Mouse (Mus musculus) megakaryocyte, embryonic 14.5 days (primary cell): ENCODE measurements around the gene Dus2. TPM values are rescaled to one million over a fixed set of nuclear protein-coding genes. Genes with fewer than 3 reads are reported as not detected.
A peak's percentile ranks its signal among the peaks of the same experiment; 100 is the strongest.
"Not testable (repeated sequence)": the region's sequence is repeated elsewhere in the genome, so short reads cannot be mapped to it uniquely, and the experiment has no call there.

Experiments used
- H3K27me3 ChIP-seq: replicated peaks from 2 replicates; pipeline ENCODE3; 2012; ENCODE audit warnings: inconsistent platforms
- H3K36me3 ChIP-seq: replicated peaks from 2 replicates; pipeline ENCODE3; 2012; ENCODE audit warnings: low read length, inconsistent platforms, mixed read lengths
- H3K4me1 ChIP-seq: 2 replicates; pipeline ENCODE4 v1.6.1; 2012; ENCODE audit warnings: inconsistent platforms
- H3K4me3 ChIP-seq: replicated peaks from 2 replicates; pipeline ENCODE3; 2012; ENCODE audit warnings: moderate library complexity, mild to moderate bottlenecking, inconsistent platforms
- H3K9me3 ChIP-seq: 2 replicates; pipeline ENCODE4 v1.6.1; 2012; ENCODE audit warnings: inconsistent platforms
- FLI1 ChIP-seq: IDR thresholded peaks from 2 replicates; pipeline ENCODE4 v1.6.1; 2012; ENCODE audit warnings: low read length, inconsistent platforms, mixed read lengths
- GATA1 ChIP-seq: IDR thresholded peaks from 3 replicates; pipeline ENCODE4 v1.6.1; 2012; ENCODE audit warnings: mixed read lengths, low read length, inconsistent platforms, borderline replicate concordance
- polyA plus RNA-seq: library from polyadenylated mRNA; stranded (reverse); fragments of >175 nt; gene quantifications from 2 replicates; pipeline ENCODE4 v1.2.3, GENCODE M21; 2012; ENCODE audit warnings: low replicate concordance; ENCODE audit not compliant: insufficient read depth

Dus2 gene
- polyA plus RNA-seq, 1 experiment: 3.6 TPM

DNA sequence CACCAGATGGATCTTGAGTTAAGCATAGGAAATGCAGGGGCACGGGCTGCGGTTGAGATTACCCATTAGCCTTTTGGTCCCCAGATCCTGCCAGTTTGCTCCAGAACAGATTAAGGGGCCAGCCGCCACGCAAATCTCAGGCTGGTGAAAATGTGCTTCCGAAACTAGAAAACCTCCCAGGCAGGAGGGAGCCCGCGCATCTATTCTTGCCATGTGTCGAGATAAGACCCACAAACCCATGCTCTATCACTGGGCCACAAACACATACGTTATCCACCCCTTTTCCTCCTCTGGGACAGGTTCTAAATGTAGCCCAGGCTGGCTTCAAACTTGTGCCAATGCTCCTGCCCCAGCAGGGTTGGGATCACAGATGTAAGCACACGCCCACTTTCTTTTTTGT, 29.6 kb upstream of the Dus2 start:
- Histone ChIP-seq H3K4me1 (peaks cover 67% of the 10 kb centered on the region), H3K4me3 (peak overlapping the region; percentile 70), H3K36me3 (peaks cover 19% of the 10 kb centered on the region), H3K9me3 (no peaks in the 10 kb centered on the region), H3K27me3 (peaks cover 51% of the 10 kb centered on the region)
- TF ChIP-seq GATA1: no peak
- no peak for TF ChIP-seq FLI1

DNA sequence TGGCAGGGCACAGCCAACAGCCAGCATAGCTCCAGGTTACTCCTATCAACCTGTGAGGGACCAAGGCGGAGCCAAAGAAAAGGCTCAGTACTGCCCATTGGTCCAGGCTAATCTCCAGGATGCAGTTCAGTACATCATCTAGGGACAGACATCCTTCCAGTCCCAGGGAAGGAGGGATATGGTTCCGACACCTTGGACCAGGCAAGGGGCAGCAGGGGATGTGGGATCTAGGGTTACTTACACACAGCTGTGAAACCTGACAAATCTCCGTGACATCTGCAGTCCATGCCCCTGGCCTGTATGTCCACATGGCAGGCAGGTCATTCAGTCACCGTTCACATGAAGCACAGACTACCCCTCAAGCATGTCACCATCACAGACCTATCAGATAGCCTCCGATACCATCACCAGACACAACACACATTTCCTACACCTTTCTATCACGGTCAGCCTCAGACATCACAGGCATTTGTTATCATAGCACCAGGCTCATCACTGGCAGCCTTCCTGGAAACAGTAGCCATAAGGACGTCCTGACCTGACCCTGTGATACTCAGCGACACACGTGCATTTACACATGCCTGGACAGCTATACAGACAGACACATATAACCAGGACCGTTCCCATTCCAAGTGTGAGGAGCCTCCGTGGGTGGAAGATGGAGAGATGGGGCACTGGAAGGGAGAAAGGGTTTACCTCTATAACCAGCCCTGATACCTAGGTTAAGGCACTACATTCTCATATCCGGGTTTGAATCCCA, 26.5 kb upstream of the Dus2 start:
- no peak for TF ChIP-seq FLI1
- TF ChIP-seq GATA1: no peak
- Histone ChIP-seq H3K9me3 (no peaks in the 10 kb centered on the region), H3K36me3 (peaks cover 7% of the 10 kb centered on the region), H3K4me1 (peaks cover 70% of the 10 kb centered on the region), H3K27me3 (peaks cover 42% of the 10 kb centered on the region), H3K4me3 (peak overlapping the region; percentile 94)

DNA sequence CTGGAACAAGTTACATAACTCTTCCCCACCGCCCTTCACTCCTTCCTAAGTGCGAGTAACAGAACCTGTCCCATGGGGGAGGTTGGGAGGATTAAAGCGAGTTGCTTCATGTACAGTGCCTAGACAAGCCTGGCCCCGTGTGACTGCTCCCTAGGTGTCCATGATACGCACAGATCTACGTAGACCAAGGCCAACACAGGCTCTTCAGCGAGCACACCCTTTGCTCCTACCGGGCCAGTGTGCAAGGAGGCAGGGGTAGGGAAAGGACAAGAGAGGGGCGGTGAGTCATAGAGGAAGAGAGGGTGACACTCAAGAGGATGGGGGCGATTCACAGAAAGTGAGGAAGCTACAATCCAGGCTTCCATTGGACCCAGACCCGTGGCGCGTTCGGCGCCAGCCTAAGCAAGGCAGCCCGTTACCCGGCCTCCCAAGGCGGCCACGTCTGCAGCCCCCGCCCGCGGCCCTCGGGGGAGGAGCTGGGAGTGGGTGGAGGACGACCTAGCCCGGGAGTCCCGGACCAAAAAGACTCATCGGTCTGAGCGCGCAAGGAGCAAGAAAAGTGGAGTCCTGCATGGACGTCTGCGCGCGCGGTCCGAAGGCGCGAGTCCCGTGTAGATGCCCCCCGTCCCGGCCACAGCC, 25.8 kb upstream of the Dus2 start:
- peaks cover 1% of the 10 kb centered on the region for H3K36me3 ChIP-seq
- H3K27me3 ChIP-seq: peaks cover 37% of the 10 kb centered on the region
- TF ChIP-seq GATA1 (no peak), FLI1 (no peak)
- H3K9me3 ChIP-seq: no peaks in the 10 kb centered on the region
- peaks cover 67% of the 10 kb centered on the region for H3K4me1 ChIP-seq
- peak overlapping the region; percentile 94 for H3K4me3 ChIP-seq

DNA sequence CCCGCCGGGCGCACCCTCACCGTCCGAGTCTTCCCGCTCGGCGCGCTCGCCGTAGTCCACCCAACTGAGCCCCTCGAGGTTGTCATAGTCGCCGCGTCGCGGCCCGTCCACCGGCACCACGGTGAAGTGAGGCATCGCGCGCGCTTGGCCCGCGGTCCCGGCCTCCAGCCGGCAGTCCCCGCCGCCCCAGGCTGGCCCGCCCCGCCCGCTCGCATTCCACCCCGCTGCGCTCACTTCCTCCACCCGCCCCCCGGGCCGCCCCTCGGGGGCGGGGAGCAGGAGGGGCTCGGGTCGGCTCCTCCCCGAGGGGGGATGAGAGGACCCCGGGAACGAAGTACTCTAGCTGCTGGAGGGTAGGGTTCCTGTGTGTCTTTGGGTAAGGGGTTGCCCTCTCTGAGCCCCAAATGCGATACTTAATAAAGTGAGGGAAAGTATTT, 25.2 kb upstream of the Dus2 start, which contains the start of gene Slc12a4:
Gene Slc12a4, minus strand, starts transcription at position 193 of the 437 bp plus-strand sequence.
- Histone ChIP-seq H3K4me3 (peak within 1 kb of the TSS; percentile 94), H3K36me3 (no peaks in the 10 kb centered on the region), H3K27me3 (peaks cover 36% of the 10 kb centered on the region), H3K9me3 (no peaks in the 10 kb centered on the region), H3K4me1 (peaks cover 61% of the 10 kb centered on the region)
- TF ChIP-seq GATA1: no peak
- no peak for TF ChIP-seq FLI1

DNA sequence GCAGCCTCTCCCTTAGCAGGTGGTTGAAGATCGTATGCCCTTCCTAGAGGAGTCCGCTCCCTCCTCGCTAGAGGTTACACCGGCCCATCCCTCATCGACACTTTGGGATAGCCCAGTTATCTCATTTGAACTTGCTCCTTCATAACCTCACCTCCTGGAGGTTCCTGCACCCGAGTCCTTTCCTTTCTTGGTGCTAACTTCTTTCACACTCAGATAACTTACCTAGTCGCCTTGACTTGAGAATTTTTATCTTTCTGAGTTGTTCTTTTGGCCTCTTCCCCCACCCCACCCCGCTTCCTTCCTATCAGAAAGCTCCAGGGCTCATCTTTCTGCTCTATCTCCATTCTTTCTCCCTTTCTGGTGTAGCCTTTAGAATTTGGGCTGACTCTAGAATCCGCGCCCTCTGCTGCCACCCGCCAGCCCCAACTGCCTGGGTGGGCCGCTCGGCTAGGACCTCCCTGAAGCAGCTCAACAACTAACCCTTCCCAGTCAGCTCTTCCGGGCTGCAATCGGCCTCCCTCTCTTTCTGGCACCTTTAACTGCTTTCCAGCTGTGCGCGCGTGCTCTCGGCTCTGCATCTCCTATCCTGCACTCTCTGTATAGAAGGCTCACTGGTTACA, 24.3 kb upstream of the Dus2 start:
- Histone ChIP-seq H3K36me3 (no peaks in the 10 kb centered on the region), H3K9me3 (no peaks in the 10 kb centered on the region), H3K27me3 (peaks cover 32% of the 10 kb centered on the region), H3K4me1 (peaks cover 53% of the 10 kb centered on the region), H3K4me3 (peak overlapping the region; percentile 94)
- no peak for TF ChIP-seq GATA1
- no peak for TF ChIP-seq FLI1

DNA sequence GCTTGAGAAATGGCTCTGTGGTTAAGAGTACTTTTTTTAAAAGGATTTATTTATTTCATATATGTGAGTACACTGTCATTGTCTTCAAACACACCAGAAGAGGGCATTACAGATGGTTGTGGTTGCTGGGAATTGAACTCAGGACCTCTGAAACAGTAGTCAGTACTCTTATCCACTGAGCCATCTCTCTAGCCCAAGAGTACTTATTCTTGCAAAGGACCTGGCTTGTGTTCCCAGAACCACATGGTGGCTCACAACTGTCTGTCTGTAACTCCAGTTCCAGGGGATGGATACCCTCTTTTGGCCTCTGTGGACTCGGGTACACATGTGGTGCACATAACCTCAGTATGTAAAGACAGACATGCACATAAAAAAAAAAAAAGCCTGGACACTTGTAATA, 21.8 kb upstream of the Dus2 start:
- no peak for TF ChIP-seq GATA1
- TF ChIP-seq FLI1: no peak
- H3K27me3 ChIP-seq: peaks cover 20% of the 10 kb centered on the region
- H3K4me1 ChIP-seq: peaks cover 36% of the 10 kb centered on the region
- no peaks in the 10 kb centered on the region for H3K9me3 ChIP-seq
- H3K4me3 ChIP-seq: no peak overlapping the region
- no peaks in the 10 kb centered on the region for H3K36me3 ChIP-seq

DNA sequence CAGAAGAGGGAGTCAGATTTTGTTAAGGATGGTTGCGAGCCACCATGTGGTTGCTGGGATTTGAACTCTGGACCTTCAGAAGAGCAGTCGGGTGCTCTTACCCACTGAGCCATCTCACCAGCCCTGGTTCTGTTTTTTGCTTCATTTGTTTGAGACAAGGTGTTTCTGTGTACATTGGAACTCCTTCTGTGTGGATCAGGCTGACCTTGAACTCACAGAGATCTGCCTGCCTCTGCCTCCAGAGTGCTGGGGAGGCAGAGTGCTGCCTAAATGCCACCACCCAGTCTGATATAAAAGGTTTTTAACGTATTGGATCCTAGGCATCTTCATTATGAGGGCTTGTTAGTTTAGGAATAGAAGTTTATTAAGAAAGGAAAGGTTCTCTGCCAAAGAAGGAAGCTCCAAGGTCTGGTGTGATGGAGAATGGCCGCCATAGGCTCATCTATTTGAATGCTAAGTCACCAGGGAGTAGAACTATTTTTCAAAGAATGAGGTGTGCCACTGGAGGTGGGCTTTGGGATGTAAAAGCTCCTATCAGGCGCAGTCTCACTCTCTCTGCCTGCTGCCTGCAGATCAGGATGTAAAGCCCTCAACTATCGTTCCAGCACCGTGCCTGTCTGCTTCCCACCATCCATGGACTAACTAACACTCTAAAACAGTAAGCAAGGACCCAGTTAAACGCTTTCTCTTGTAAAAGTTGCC, 20.0 kb upstream of the Dus2 start:
- H3K9me3 ChIP-seq: no peaks in the 10 kb centered on the region
- H3K27me3 ChIP-seq: peaks cover 12% of the 10 kb centered on the region
- no peak overlapping the region for H3K4me3 ChIP-seq
- TF ChIP-seq FLI1: no peak
- TF ChIP-seq GATA1: no peak
- H3K36me3 ChIP-seq: no peaks in the 10 kb centered on the region
- peaks cover 18% of the 10 kb centered on the region for H3K4me1 ChIP-seq

DNA sequence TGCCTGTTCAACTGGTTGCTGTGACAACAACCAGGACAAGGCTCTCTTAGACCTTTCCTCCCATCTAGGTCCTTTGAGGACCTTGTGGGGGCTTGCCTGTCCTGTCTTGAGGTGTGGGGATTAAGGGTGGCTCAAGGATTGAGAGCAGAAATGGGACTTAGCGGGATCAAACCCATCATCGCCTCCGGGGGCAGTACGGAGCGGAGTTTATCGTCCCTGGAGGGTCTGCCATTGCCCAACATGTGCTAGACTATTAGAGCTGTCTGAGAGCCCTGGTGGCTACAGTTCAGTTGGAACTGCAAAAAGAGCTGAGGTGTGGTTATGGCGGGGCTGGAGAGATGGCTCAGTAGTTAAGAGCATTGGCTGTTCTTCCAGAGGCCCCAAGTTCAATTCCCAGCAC, 15.8 kb upstream of the Dus2 start:
- Histone ChIP-seq H3K27me3 (peaks cover 18% of the 10 kb centered on the region), H3K4me3 (no peak overlapping the region), H3K36me3 (no peaks in the 10 kb centered on the region), H3K4me1 (peaks cover 8% of the 10 kb centered on the region), H3K9me3 (0 out of 2 replicates have a peak, but pooled peaks cover 5% of the 10 kb centered on the region)
- no peak for TF ChIP-seq FLI1
- TF ChIP-seq GATA1: no peak

DNA sequence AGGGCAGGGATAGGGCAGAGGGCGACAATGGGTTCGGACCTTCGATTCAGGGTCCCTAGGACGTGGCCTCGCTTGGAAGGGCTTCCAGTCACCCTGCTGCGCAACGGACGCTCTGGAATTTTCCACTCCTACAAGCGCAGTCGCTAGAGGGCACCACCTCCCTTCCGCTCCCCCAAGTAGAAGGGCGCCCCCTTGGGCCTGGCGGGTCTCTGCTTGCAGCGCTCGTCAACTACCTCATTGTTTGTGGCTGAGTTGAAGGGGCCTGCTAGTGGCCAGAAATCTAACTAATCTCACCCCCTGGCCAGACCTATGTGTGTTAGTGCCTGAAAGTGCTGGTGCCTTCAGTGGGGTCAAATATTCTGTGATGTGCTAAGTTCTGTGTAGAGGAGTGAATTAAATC, 11.8 kb upstream of the Dus2 start, which contains the start of gene Dpep3:
Gene Dpep3, minus strand, starts transcription at position 105 of the 400 bp plus-strand sequence.
- Histone ChIP-seq H3K9me3 (0 out of 2 replicates have a peak, but pooled peaks cover 5% of the 10 kb centered on the region), H3K36me3 (no peaks in the 10 kb centered on the region), H3K4me1 (peaks cover 24% of the 10 kb centered on the region), H3K27me3 (peaks cover 12% of the 10 kb centered on the region), H3K4me3 (peak within 1 kb of the TSS; percentile 38)
- no peak for TF ChIP-seq FLI1
- no peak for TF ChIP-seq GATA1

DNA sequence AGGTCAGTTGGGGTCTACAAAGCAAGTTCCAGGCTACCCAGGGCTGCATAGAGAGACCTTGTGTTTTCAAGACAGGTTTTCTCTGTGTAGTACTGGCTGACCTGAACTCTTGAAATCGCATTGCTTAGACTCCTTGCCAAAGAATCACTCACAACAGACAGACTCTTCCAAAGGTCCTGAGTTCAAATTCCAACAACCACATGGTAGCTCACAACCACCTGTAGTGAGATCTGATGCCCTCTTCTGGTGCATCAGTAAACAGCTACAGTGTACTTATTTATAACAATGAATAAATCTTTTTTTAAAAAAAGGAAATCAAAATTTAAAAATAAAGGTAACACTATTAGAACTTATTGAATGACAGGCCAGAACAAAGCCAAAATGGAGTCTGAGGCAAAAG, 10.0 kb upstream of the Dus2 start:
- no peak overlapping the region for H3K4me3 ChIP-seq
- H3K27me3 ChIP-seq: peaks cover 15% of the 10 kb centered on the region
- no peak for TF ChIP-seq FLI1
- TF ChIP-seq GATA1: no peak
- H3K36me3 ChIP-seq: no peaks in the 10 kb centered on the region
- H3K4me1 ChIP-seq: peaks cover 24% of the 10 kb centered on the region
- H3K9me3 ChIP-seq: 0 out of 2 replicates have a peak, but pooled peaks cover 5% of the 10 kb centered on the region

DNA sequence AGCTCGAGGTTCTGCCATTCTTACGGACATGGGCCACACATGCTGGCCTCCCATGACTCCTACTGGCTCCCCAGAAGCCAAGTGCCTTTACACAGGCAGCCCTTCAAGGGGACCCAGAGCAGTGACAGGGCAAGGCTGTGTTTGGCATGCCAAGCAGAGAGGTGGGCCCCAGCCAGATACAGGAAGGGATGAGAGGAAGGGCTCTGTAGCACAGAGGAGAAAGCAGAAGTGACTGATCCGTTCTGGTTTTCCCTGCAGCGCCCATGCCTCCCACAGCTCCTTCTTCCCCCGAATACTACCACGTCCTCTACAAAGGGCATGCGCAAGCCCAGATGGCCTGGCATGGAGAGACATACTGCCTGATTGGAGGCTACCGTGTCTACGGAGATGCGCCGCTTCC, 7.7 kb upstream of the Dus2 start:
- H3K4me3 ChIP-seq, H3K9me3 ChIP-seq, H3K36me3 ChIP-seq: not testable (repeated sequence)
- peaks cover 17% of the 10 kb centered on the region for H3K4me1 ChIP-seq
- peaks cover 26% of the 10 kb centered on the region for H3K27me3 ChIP-seq
